Mouse (Mus musculus) fibroblast of lung, adult 2 months (primary cell): Measurements from ENCODE around the gene Ggps1.
A peak's percentile ranks its signal among the peaks of the same experiment; 100 is the strongest.

ENCODE experiments used
- DNase-seq: peaks from one replicate; pipeline ENCODE4 v3.0.0-alpha.2; 2011; ENCODE audit warnings: low read depth

The Ggps1 gene

DNA sequence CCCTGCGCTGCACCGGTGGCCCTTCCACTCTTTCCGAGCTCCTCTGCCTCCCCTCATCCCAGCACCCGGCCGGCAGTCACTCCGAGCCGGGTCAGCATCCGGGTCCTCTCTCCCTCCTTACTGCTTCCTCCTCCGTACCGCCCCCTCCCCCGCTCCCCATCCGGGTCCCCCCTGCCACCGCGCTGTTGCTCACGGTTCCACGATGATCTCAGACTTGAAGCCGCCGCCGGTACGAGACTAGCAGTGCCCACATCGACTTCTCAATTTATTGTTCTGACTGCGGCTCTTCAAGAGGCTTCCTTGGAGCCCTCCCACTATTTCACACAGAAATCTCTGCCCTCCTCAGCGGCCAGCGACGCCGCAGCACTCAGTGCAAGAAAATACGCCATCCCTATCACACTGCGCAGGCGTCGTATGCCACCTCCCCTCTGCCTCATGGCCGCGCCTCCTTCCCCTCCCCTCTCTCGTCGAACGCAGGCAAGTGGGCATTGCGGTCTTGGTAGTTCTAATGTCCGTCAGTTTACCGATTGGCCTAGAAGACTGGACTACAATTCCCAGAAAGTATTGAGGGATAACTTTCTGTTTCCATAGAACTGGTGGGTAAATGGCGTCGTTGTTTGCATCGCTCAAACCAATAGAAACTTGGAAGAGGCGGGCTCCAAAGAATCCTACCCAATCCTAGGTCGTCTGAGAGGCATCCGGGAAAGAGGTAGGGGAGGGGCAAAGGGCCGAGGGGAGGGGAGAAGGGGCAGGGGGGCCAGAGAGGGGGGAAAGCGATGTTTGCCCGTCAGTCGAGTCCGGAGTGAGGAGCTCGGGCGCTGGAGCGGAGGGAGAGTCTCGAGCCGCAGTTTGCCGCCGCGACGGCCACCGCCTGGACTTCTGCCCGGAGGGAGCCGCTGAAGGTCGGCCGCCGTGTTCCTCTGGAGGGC lies at the start of gene Ggps1, which contains the start of gene Arid4b:
Gene Ggps1, minus strand, starts transcription at position 476 of the 929 bp plus-strand sequence.
Gene Arid4b, plus strand, starts transcription at position 220 of the 929 bp plus-strand sequence.
- DNase-seq, result peak; percentile 99

DNA sequence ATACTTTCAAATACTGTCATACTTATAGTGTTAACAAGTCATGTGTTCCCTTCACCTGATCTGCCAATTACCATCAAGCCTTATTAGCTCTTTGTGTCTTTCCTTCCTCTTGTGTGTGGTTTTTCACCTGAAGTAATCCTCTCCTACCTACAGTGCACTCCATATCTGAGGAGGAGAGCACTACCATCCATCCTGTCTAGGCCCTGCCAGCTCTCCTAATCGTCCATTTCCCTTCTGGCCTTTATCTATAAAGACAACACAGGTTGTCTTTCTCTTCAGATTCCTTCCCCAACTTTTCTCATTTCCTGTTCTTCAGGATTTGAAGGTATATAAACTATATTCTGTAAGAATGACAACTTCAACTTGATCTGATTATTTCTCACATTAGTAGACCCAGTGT lies 47.9 kb upstream of the Ggps1 start:
- DNase-seq, result no peak

DNA sequence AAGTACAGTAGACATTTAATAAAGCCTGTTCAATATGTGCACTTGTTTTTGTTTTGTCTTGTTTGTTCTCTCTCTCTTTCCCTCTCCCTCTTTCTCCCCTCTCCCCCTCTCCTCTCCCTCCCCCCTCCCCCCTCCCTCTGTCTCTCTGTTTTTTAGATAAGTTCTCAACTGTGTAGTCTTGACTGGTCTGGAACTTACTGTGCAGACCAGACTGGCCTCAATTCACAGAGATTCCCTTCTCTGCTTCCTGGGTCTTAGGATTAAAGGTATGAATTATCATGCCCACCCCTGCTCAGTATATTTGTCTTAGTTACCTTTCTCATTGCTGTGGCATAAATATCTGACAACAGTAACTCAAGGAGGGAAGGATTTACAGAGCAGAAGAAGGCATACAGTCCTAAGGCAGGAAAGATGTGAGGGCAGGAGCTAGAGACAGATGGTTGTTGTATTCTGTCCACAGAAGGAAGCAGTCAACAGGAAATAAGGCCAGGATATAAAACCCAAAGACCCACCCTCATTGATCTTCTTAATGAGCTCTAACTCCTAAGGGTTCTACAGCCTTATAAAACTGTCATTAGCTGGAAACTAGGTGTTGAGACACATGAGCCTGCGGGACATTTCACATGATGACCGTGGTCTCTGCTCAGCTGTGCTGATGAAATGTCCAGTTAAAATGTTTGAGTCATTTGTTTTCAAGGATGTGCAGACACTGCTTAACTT lies 47.0 kb upstream of the Ggps1 start:
- no peak for DNase-seq

DNA sequence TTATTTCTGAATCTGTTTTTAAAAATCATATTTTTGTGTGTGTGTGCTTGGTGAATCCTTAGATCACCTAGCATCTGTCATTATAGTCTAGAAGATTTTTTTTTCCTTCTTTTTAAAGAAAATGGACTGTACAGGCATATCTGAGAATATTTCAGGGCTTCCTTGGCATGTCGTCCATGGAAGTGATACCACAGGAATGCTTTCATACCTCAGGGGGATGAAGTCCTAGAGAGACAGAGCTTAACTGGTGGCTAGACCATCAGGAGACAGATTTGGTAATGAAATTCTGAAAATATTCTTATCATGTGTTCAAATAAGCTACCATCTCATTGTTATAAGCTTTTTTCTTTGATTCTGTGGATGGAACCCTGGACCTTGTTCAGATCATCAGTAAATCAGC lies 39.7 kb upstream of the Ggps1 start:
- no peak for DNase-seq

DNA sequence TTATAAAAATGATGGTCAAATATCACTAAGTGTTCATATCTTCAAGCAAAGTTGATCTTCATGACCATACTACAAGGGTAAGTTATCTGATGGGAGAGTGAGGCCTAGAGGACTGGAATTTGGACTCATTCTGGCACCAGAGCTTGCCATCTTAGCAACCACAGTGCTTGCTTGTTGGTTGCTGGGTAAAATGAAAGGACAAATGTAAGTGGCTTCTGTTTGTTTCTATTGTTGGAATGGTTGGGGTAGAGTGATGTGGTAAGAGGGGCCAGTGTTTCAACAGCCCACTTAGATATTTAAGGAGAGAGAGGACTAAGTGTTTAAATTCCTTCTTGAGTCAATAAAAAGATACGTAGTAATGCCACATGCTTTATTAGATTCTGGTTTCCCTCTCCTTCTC lies 25.4 kb upstream of the Ggps1 start:
- DNase-seq, result no peak

DNA sequence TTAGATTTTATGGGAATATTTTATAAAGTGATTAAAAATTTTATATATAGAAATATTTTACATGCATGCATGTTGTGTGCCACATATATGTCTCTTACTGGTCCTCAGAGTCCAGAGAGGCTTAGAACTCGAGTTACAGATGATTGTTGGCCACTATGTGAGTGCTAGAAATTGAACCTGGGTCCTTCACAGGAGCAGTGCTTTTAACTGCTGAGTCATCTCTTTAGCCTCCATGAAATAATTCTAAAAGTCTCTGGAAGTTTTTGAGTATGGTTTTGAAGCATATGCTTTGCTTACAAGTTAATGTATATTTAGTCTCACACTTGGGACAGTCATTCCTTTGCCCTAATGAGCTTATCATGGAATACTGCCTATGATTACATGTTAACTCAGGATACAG lies 12.0 kb upstream of the Ggps1 start:
- no peak for DNase-seq

DNA sequence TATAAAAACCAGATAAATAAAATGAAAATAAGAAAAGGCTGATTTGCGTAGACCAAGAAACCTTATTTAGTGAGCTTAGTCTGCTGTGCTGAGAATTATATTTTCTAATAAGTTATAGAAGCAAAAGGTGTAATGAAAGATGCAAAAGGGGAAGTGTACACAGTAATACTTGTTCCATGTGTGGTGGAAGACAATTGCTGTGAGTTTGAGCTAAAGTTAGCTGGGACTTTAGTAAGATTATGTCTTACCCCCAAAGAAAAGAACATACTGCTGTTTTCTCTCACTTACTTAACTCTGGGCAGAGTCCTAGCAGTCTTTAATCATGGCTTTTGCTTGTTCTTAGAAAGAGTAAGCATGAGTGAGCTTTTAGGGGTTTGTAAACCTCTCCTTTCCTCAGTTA lies 11.1 kb upstream of the Ggps1 start:
- DNase-seq, result no peak

DNA sequence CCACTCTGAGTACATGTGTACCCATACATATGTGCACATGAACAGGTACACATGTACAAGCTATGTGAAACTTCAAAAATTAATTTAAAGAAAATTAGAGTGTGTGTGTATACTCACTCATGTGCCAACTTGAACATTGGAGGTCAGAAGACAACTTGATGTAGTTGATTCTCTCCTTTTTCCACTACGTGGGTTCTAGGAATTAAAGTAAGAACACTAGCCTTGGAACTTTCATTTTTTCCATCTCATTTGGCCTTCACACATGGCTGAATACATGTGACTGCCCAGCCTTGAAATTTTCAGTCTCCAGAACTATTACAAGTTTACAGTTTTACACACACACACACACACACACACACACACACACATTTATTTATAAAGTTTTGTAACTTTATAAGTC lies 6.0 kb upstream of the Ggps1 start:
- DNase-seq, result no peak

DNA sequence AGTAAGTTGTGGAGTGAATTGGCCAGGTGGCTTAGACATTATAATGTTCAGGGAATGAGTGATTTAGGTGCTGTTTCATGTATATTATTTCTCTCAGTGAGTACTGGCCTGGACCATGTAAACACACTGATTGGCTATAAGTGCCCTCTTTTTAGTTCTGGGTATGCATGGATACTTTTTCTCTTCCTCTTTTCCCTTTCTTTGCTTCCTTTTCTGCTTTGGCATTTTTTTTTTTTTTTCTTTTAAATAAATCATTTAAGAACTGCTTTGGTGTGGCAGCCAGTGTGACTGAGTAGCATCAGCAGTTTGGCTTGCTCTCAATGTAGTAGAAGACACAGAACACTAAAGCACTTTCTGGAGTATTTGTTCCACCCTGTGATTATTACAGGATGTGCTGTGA lies 4.7 kb upstream of the Ggps1 start:
- DNase-seq, result no peak

DNA sequence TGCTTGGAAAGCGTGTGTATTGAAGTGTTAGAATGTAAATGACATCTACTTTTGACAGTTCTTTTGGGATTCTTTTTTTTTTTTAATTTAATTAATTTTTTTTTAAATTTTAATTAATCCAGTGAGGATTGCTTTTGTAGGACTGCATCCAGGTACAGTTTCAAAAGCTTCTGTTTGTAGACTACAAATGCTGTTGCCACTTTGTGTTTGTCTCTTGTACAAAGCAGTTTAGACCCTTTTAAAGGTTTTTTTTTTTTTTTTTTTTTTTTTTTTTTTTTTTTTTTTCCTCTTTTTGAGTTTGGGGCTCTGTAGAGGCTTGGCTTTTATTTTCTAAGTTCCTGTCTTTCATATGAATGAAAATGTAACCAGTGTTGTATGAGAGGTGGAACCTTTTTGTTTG lies 2.4 kb upstream of the Ggps1 start:
- DNase-seq, result no peak

DNA sequence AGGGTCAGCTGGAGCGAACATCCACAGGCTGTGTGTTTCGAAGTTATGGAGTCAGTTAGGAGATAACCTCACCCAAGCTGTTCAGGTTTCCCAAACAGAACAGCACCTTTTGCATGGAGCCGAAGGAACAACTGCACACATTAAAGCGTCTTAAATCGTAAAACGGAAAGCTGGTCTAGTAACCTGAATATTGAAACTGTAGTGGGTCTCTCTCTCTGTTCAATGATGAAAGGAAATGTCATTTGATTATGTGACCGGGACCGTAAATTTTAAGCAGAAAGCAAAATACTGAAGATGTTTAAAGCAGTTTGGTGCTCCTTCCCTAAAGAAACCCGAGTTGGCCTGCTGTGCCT lies 1.7 kb upstream of the Ggps1 start:
- DNase-seq, result no peak

DNA sequence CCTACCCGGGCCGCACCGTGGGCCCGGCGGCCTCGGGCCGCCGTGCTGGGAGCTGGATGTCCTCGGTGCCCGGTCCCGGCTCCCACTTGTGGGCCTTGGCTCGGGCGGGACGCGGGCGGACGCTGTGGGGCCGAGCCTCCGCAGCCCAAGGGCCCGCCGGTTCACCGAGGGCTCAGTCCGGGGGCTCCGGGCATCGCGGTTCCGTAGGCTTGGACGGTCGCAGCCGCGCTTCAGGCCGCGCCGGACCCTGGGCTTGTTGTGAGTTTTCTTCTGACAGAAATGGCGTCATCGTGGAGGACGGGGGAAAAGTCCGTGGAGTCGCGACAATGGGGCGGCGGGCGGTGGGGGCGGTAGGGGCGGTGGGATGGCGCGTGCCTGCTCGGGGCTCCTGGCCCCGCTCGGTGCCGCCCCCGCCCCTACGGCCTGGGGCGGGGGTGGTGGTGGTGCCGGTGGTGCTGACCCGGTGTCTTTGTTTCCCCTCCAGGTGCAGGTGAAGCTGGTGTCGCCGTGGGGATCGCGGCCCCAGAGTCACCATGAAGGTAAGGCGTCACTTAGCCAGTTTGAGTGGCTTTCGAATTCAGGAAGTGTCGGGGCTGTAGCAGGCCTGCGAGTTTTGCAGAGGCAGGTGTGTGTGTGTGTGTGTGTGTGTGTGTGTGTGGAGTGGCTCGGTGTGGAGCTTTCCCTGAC lies 1.2 kb upstream of the Ggps1 start:
- no peak for DNase-seq

DNA sequence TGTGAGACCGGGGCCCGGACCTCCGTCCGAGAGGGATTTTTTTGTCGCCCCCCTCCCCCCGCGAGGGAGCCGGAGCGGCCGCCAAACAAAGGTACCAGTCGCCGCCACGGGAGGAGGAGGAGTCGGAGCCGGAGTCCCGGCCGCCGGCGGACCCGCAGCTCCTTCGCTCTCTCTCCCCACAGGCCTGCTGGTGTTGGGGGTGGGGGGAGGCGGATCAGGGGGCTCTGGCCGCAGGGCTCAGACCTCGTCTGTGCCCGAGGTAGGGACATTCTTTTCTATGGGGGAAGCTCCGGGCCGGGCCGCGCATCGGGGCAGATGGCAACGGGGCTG lies 619 bp upstream of the Ggps1 start:
- DNase-seq, result no peak

DNA sequence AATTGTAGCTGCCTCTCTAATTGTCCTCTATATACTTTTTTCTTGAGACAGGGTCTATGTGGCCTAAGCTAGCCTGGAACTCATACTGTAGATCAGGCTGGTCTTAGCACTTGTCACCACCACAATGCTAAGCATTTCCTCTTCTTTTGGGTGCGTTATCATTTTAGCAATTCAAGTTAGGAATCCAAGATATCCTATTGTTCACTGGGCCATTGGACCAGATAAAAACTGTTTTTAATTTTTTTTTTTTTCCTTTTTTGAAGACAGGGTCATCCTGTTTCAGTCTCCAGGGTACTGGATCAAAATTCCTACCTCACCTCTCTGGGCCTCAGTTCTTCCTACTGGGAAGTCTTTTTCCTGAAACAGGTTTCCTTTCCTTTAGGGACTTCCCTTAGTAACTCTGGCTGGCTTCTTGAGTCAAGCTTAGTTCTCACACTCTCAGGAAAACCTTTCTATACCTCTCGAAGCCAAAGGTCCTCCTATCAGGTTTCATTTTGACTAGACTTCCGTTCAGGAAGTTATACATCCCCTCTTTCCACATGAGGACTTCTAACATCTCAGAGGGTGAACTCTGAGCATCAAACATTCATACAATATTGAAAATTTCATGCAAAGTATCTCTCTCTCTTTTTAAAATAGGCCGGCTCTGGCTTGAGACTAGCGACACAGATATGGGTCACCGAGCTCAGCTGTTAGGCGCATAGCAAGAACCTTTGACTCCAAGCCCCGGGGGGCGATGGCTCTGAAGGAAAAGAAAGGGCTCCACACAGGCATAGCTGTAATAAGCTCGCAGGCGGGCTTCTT lies 877 bp downstream of the Ggps1 start:
- no peak for DNase-seq

DNA sequence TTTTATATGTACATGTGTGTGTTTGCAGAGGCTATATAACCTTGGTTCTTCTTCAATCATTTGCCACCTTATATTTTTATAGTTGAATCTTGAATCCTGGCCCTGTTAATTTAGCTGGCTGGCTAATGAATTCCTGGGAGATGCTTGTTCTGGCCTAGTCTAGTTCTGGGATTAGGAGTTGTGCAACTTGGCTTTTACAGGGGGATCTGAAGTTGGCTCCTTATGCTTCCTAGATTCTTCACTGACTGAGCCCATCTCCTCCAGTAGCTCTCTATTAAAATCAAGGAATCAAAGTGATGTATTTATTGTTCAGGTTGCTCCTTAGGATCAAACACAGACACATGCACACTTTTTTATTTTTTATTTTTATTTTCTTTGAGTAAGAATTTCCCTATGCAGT lies 3.7 kb downstream of the Ggps1 start:
- no peak for DNase-seq

DNA sequence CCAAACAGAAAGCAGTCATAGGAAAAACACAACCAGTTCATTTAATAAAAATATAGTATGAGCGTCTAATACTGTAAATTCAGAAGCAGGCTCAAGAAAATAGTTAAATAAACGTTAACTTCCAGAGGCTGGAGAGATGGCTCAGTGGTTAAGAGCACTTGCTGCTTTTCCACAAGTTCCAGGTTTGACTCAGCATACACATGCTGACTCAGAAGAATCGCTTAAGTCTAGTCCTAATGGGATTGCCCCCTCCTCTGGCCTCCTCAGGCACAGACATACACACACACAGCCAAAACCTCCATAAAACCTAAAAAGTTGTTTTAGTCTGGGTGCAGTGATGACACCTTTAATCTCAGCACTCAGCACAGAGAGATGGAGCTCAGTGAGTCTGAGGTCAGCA lies 6.5 kb downstream of the Ggps1 start:
- DNase-seq, result no peak

DNA sequence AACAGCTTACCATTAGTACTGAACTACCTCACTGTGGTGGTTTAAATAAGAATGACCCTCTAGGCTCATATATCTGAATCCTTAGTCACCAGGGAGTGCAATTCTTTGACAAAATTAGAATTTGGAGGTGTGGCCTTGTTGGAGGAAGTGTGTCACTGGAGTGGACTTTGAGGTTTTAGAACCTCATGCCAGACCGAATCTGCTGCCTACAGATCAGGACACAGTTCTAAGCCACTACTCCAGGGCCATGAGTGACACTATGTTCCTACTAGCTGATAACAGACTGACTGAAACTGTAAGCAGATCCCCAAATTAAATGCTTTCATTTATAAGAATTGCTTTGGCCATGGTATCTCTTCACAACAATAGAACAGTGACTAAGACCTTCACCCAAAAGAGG lies 13.4 kb downstream of the Ggps1 start:
- no peak for DNase-seq

DNA sequence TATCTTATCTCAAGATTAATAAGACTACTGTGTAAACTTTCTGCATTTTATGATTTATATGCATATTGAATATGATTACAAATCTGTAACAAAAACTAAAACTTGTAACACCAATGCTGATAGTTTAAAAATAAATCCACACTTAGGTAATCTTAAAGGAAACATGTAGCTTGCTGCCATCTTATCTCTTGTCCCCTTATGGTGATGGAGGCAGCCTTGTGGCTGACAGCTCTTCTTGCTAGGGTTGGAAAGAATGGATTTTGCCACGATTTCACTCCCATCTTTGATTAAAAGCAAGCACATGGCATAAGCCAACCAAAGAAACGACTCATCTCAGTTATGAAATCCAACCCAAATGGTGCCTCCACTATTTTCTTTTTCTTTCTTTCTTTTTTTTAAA lies 18.8 kb downstream of the Ggps1 start:
- no peak for DNase-seq

DNA sequence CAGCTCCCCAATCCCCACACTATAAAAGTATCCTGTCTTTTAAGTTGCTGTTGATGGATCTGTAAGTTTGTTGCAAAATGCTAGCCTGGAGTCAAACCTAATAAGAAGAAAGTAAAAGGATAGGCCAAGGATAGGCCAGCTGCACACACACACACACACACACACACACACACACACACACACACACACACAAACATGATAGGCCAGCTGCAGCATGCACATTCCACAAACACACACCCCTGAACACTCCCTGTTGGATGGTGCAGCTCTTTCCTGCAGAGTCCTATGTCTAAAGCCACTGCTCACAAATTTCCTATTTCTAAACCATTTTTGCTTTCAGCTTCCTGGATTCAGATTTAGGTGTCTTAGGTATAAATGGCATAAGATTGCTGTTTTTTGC lies 19.4 kb downstream of the Ggps1 start:
- no peak for DNase-seq

DNA sequence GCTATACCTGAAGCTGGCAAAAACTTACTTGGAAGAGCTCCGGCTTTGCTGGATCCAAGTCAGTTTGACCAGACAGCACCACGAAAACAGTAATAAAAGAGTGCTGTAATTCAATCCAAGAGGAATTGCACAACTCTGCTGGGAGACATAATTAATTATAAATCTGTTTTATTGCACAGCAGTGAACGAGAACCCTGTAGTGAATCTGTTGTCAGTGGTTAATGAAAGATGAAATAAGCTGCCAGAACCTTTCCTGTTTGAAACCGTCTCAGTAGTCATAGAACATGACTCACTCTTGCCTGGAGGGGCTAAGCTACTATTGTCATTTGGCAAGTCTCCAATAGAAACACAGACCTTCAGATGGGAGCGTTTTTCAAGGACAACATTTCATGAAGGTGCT lies 23.1 kb downstream of the Ggps1 start:
- no peak for DNase-seq

DNA sequence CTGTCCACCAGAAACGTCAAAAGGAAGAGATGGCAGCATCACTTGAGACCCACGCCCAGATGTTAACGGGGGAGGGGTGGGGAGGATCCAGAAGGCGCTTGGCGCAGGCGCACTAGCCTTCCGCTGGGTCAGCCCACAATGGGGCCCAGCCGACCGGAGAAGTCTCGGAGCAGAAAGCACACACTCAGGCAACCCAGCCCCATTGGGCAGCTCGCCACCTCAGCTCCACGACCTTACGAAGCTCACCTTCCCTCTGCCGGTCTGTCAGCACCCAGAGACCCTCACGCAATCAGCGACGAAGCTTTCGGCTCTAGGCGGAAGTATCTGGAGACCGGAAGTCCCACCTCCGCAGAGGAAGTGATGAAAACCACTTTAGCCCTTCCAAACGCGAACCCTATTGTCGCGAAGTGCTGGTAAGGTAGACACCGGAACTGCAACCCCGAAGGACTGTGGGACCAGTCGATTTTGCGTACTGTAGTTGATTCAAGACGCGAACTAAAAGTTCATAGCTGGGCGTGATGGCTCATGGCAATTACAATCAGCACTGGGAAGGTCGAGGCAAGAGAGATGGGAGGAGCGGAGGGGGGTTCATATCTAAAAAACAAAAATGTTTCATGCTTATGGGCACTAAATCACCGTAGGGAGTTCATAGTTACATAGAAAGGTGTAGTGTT lies 23.9 kb downstream of the Ggps1 start, which contains the start of gene Tbce:
Gene Tbce, minus strand, starts transcription at position 347 of the 674 bp plus-strand sequence.
- DNase-seq, result peak; percentile 86

DNA sequence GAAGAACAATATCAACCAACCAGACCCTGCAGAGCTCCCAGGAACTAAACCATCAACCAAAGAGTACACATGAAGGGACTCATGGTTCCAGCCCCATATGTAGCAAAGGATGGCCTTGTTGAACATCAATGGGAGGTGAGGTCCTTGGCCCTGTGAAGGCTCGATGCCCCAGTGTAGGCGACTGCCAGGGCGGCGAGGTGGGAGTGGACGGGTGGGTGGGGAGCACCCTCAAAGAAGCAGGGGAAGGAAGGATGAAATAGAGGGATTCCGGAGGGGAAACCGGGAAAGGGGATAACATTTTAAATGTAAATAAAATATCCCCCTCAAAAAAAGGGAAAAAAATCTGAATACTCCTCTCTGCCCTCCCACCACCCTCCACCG lies 24.4 kb downstream of the Ggps1 start:
- DNase-seq, result no peak
